22 mouse cellular contexts compared by ENCODE assay signal in the genomic region with DNA sequence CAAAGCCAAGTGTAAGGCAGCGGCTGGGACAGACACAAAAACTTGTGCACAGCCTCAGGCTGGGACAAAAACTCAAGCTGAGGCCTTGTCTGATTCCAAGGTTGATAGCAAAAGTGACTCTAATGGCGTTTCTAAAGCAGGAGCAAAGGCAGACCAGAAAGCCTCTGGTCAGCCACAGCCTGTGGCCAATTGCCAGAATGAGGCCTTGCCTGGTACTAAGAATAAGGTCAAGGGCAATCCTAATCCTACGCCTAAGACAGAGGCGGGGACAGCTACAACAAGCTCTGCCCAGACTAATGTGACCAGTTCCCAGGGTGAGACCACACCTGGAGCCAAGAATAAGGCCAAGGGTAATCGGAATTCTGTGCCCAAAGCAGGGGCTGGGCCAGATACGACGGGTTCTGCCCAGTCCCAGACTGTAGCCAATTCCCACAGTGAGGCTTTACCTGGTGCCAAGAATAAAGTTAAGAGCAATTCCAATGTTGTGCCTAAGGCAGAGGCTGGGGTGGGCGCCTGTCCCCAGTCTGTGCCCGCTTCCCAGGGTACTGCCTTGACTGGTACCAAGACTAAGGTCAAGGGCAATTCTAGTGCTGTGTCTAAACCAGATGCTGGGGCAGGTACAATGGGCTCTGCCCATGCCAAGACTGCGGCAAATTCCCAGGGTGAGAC. TPM values are rescaled to one million over a fixed set of nuclear protein-coding genes. Genes with fewer than 3 reads are reported as not detected.
DNase-seq lines count a peak whose midpoint lies in the region; ATAC-seq lines count a peak whose summit lies in the region.
"Had no signal": no experiment of that assay in that cellular context is flagged by ENCODE, and none has a peak within 500 bp of the region (broad histone marks: within the 10 kb centered on the region; RNA-seq: fewer than 3 reads in every experiment).

No protein-coding gene starts in this region.

- no peak overlapping the region for H3K27ac ChIP-seq in kidney, embryonic 16.5 days (ENCODE audit: low read length)
- H3K27ac ChIP-seq: forebrain, embryonic 10.5 days; heart, embryonic 10.5 days; hindbrain, embryonic 13.5 days; layer of hippocampus, adult 2 months; left cerebral cortex, adult 2 months; limb, embryonic 12.5 days; liver, embryonic 14.5 days; midbrain, embryonic 15.5 days had no signal

- no peak overlapping the region for H3K9ac ChIP-seq in kidney, embryonic 16.5 days (replicated peaks; ENCODE audit: low read length)
- H3K9ac ChIP-seq: hindbrain, embryonic 13.5 days; limb, embryonic 12.5 days; liver, embryonic 14.5 days; midbrain, embryonic 15.5 days had no signal

- no peaks in the 10 kb centered on the region for H3K9me3 ChIP-seq in kidney, embryonic 16.5 days (ENCODE audit: low read length)
- H3K9me3 ChIP-seq: forebrain, embryonic 10.5 days; heart, embryonic 10.5 days; hindbrain, embryonic 13.5 days; limb, embryonic 12.5 days; midbrain, embryonic 15.5 days had no signal

- H3K4me2 ChIP-seq in kidney, embryonic 16.5 days (replicated peaks; ENCODE audit: low read depth, low read length): no peak overlapping the region
- H3K4me2 ChIP-seq: hindbrain, embryonic 13.5 days; limb, embryonic 12.5 days; midbrain, embryonic 15.5 days had no signal

- peak; percentile 48 to 78 for DNase-seq in adrenal gland, adult (ENCODE audit: inconsistent age in 2 of 2, low spot score in 1 of 2)
- DNase-seq in adrenal gland, postnatal 4 days (ENCODE audit: low spot score in 2 of 2): no peak
- peak; percentile 5 to 23 for DNase-seq in kidney, adult 8-10 months
- peak; percentile 28 for DNase-seq in adrenal gland, postnatal 25 days
- DNase-seq in kidney, postnatal 25 days: peak; percentile 2 to 63
- DNase-seq in frontal cortex, postnatal 25 days (ENCODE audit: low spot score in 2 of 2): no peak
- no peak for DNase-seq in urinary bladder, postnatal 25 days (ENCODE audit: low spot score)
- DNase-seq: gastrocnemius, postnatal 14 days; right cerebral cortex, adult 18-20 months; spleen, adult 18-20 months; thymus, adult 2 months had no signal

- ATAC-seq in kidney, embryonic 16.5 days (ENCODE audit: low FRiP score, low TSS enrichment): no peak
- ATAC-seq: lung, postnatal 0 days; midbrain, embryonic 15.5 days had no signal

- 86% methylated on average over 10 of the region's 10 CpGs for WGBS in kidney, embryonic 16.5 days

- peaks cover 7% of the 10 kb centered on the region; the same call in 1 of the 2 replicates for H3K27me3 ChIP-seq in kidney, embryonic 16.5 days (ENCODE audit: insufficient read depth, low read length)
- H3K27me3 ChIP-seq: hindbrain, embryonic 13.5 days; midbrain, embryonic 15.5 days had no signal

- peaks cover 41% of the 10 kb centered on the region; the same call in 1 of the 2 replicates for H3K36me3 ChIP-seq in kidney, embryonic 16.5 days (ENCODE audit: insufficient read depth, low read length)

- H3K4me3 ChIP-seq in kidney, embryonic 16.5 days (ENCODE audit: low read length): no peak overlapping the region
- H3K4me3 ChIP-seq: forebrain, embryonic 10.5 days; heart, embryonic 10.5 days; hindbrain, embryonic 13.5 days; layer of hippocampus, adult 2 months; left cerebral cortex, adult 2 months; limb, embryonic 12.5 days; midbrain, embryonic 15.5 days had no signal

- H3K4me1 ChIP-seq in kidney, embryonic 16.5 days (ENCODE audit: insufficient read depth, low read length): no peaks in the 10 kb centered on the region
- H3K4me1 ChIP-seq: heart, embryonic 10.5 days had no signal

RNA-seq across cellular contexts. Expression of gene Armcx4, which starts 4.7 kb away (rescaled TPM):
- total RNA-seq in adrenal gland, postnatal 4 days (2021): 10 to 100 TPM; 23.8 to 26.2 TPM
- polyA plus RNA-seq in kidney, embryonic 16.5 days (2015; fragmentation: Nextera tagmentation; extraction: Ambion mirVana): 4.0 and 4.4 TPM in 2 replicates
- 9.7 and 14.6 TPM in 2 replicates for total RNA-seq in adrenal gland, postnatal 25 days (2021)
- total RNA-seq: MEL had no signal

RNA-seq across cellular contexts. Expression of gene Armcx1, which starts 26.8 kb away (rescaled TPM):
- 10 to 100 TPM; 32.7 to 36.5 TPM for total RNA-seq in adrenal gland, postnatal 4 days (2021)
- 53.4 and 59.0 TPM in 2 replicates for polyA plus RNA-seq in kidney, embryonic 16.5 days (2015; fragmentation: Nextera tagmentation; extraction: Ambion mirVana)
- total RNA-seq in adrenal gland, postnatal 25 days (2021): 20.7 and 24.1 TPM in 2 replicates
- total RNA-seq: MEL had no signal

Comparison
In these comparisons a context has a peak if more than half of its experiments do, and no peak if none do; other contexts are left out.
1. DNase-seq: peak in adrenal gland, adult (2 of 2), kidney, adult 8-10 months (2 of 2), adrenal gland, postnatal 25 days (single experiment) and kidney, postnatal 25 days (2 of 2); none in adrenal gland, postnatal 4 days (0 of 2), frontal cortex, postnatal 25 days (0 of 2) and urinary bladder, postnatal 25 days (single experiment).